Mouse (Mus musculus): ENCODE measurements at regions not wholly inside any gene's neighbourhood (a gene's known extent, or its start where the extent isn't known, plus 50 kb on each side); places are given as distances from the start of the nearest gene placed in this dataset.
A peak's percentile ranks its signal among the peaks of the same experiment; 100 is the strongest.
"Not testable (repeated sequence)": the region's sequence is repeated elsewhere in the genome, so short reads cannot be mapped to it uniquely, and the experiment has no call there.

GRCm38 (mm10) chr1:157622156-157622555 is 115.6 kb downstream of the Sec16b start:
- in situ Hi-C loops (cut with MboI; ENCODE audit: low sequenced_read_pairs in 2 of 2, unreplicated experiment in 2 of 2); H3K27ac ChIP-seq (ENCODE audit: insufficient read depth, low read depth, low read length, poor library complexity, severe bottlenecking); H3K9me3 ChIP-seq (ENCODE audit: control insufficient read depth, insufficient read depth, low read depth, low read length); H3K9ac ChIP-seq (ENCODE audit: insufficient read depth, low read depth, low read length, poor library complexity, severe bottlenecking); H3K4me3 ChIP-seq (ENCODE audit: insufficient read depth in 1 of 2, low read depth in 1 of 2, low read length in 2 of 2, poor library complexity in 1 of 2, severe bottlenecking in 1 of 2); H3K4me1 ChIP-seq (ENCODE audit: control insufficient read depth in 2 of 2, insufficient read depth in 2 of 2, low read length in 2 of 2, poor library complexity in 1 of 2); DNase-seq (ENCODE audit: low read depth, low spot score); H3K36me3 ChIP-seq (ENCODE audit: control insufficient read depth, insufficient read depth, low read length, poor library complexity, severe bottlenecking): not testable (repeated sequence)

DNA sequence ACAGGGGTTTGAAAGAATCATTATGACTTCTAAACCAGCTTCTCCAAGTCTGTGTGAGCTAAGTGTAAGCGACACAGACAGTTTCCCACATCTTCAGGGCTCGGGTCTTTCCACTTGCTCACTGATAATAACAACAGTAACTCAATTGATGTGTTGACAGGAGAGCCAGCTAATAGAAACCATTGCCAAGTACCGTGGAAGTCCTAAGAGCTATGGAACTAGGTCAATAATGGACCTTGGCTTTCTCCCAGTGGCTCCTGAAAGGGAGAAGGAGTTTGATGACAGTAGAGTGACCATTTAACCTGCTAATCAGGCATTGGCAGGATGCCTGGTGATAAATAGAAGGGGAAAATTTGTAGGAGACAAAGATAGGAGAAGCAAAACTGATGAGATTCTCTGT is 126.1 kb downstream of the Sec16b start:
- no peaks in the 10 kb centered on the region for H3K36me3 ChIP-seq (ENCODE audit: control insufficient read depth, insufficient read depth, low read length, poor library complexity, severe bottlenecking)
- no peak for DNase-seq (ENCODE audit: low read depth, low spot score)
- H3K9me3 ChIP-seq (ENCODE audit: control insufficient read depth, insufficient read depth, low read depth, low read length), result no peaks in the 10 kb centered on the region
- no peak overlapping the region for H3K9ac ChIP-seq (ENCODE audit: insufficient read depth, low read depth, low read length, poor library complexity, severe bottlenecking)
- TF ChIP-seq MAFK (IDR thresholded peaks at IDR 0.05; ENCODE audit: insufficient read depth, low read depth, low read length) (no peak), ZNF384 (IDR thresholded peaks at IDR 0.05; ENCODE audit: low read depth, low read length) (no peak), CHD2 (IDR thresholded peaks at IDR 0.05; ENCODE audit: low read depth, low read length) (no peak), ZC3H11A (IDR thresholded peaks at IDR 0.05; ENCODE audit: borderline replicate concordance, low read depth, low read length) (no peak), HCFC1 (IDR thresholded peaks at IDR 0.05; ENCODE audit: borderline replicate concordance, insufficient read depth, low read length) (no peak)
- H3K4me1 ChIP-seq (ENCODE audit: control insufficient read depth in 2 of 2, insufficient read depth in 2 of 2, low read length in 2 of 2, poor library complexity in 1 of 2), result no peaks in the 10 kb centered on the region
- in situ Hi-C loops (cut with MboI; ENCODE audit: low sequenced_read_pairs in 2 of 2, unreplicated experiment in 2 of 2), result no loop called here
- no peak overlapping the region for H3K27ac ChIP-seq (ENCODE audit: insufficient read depth, low read depth, low read length, poor library complexity, severe bottlenecking)
- no peak overlapping the region for H3K4me3 ChIP-seq (ENCODE audit: insufficient read depth in 1 of 2, low read depth in 1 of 2, low read length in 2 of 2, poor library complexity in 1 of 2, severe bottlenecking in 1 of 2)

- TF ChIP-seq HCFC1 (IDR thresholded peaks at IDR 0.05; ENCODE audit: borderline replicate concordance, insufficient read depth, low read length) (no peak), ZC3H11A (IDR thresholded peaks at IDR 0.05; ENCODE audit: borderline replicate concordance, low read depth, low read length) (no peak), ZNF384 (IDR thresholded peaks at IDR 0.05; ENCODE audit: low read depth, low read length) (no peak), MAFK (IDR thresholded peaks at IDR 0.05; ENCODE audit: insufficient read depth, low read depth, low read length) (no peak), CHD2 (IDR thresholded peaks at IDR 0.05; ENCODE audit: low read depth, low read length) (no peak)
- Histone ChIP-seq H3K27ac (ENCODE audit: insufficient read depth, low read depth, low read length, poor library complexity, severe bottlenecking) (no peak overlapping the region), H3K4me3 (ENCODE audit: insufficient read depth in 1 of 2, low read depth in 1 of 2, low read length in 2 of 2, poor library complexity in 1 of 2, severe bottlenecking in 1 of 2) (no peak overlapping the region), H3K36me3 (ENCODE audit: control insufficient read depth, insufficient read depth, low read length, poor library complexity, severe bottlenecking) (no peaks in the 10 kb centered on the region), H3K9ac (ENCODE audit: insufficient read depth, low read depth, low read length, poor library complexity, severe bottlenecking) (no peak overlapping the region), H3K4me1 (ENCODE audit: control insufficient read depth in 2 of 2, insufficient read depth in 2 of 2, low read length in 2 of 2, poor library complexity in 1 of 2) (no peaks in the 10 kb centered on the region), H3K9me3 (ENCODE audit: control insufficient read depth, insufficient read depth, low read depth, low read length) (no peaks in the 10 kb centered on the region)
- in situ Hi-C loops (cut with MboI; ENCODE audit: low sequenced_read_pairs in 2 of 2, unreplicated experiment in 2 of 2), result no loop called here
- no peak for DNase-seq (ENCODE audit: low read depth, low spot score)
These were observed 126.9 kb downstream of the Sec16b start for GRCm38 (mm10) chr1:157633470-157633869.

- DNase-seq (ENCODE audit: low read depth, low spot score), result no peak
- Histone ChIP-seq H3K27ac (ENCODE audit: insufficient read depth, low read depth, low read length, poor library complexity, severe bottlenecking) (no peak overlapping the region), H3K4me1 (ENCODE audit: control insufficient read depth in 2 of 2, insufficient read depth in 2 of 2, low read length in 2 of 2, poor library complexity in 1 of 2) (no peaks in the 10 kb centered on the region), H3K36me3 (ENCODE audit: control insufficient read depth, insufficient read depth, low read length, poor library complexity, severe bottlenecking) (no peaks in the 10 kb centered on the region), H3K9ac (ENCODE audit: insufficient read depth, low read depth, low read length, poor library complexity, severe bottlenecking) (no peak overlapping the region), H3K4me3 (ENCODE audit: insufficient read depth in 1 of 2, low read depth in 1 of 2, low read length in 2 of 2, poor library complexity in 1 of 2, severe bottlenecking in 1 of 2) (no peak overlapping the region), H3K9me3 (ENCODE audit: control insufficient read depth, insufficient read depth, low read depth, low read length) (no peaks in the 10 kb centered on the region)
- TF ChIP-seq HCFC1 (IDR thresholded peaks at IDR 0.05; ENCODE audit: borderline replicate concordance, insufficient read depth, low read length), result no peak
- in situ Hi-C loops (cut with MboI; ENCODE audit: low sequenced_read_pairs in 2 of 2, unreplicated experiment in 2 of 2), result no loop called here
These were observed 129.2 kb downstream of the Sec16b start for GRCm38 (mm10) chr1:157635776-157636175.

- no peak overlapping the region for H3K4me3 ChIP-seq (ENCODE audit: insufficient read depth in 1 of 2, low read depth in 1 of 2, low read length in 2 of 2, poor library complexity in 1 of 2, severe bottlenecking in 1 of 2)
- no peaks in the 10 kb centered on the region for H3K9me3 ChIP-seq (ENCODE audit: control insufficient read depth, insufficient read depth, low read depth, low read length)
- in situ Hi-C loops (cut with MboI; ENCODE audit: low sequenced_read_pairs in 2 of 2, unreplicated experiment in 2 of 2), result no loop called here
- DNase-seq (ENCODE audit: low read depth, low spot score), result no peak
- no peak overlapping the region for H3K27ac ChIP-seq (ENCODE audit: insufficient read depth, low read depth, low read length, poor library complexity, severe bottlenecking)
- no peak overlapping the region for H3K9ac ChIP-seq (ENCODE audit: insufficient read depth, low read depth, low read length, poor library complexity, severe bottlenecking)
- no peaks in the 10 kb centered on the region for H3K4me1 ChIP-seq (ENCODE audit: control insufficient read depth in 2 of 2, insufficient read depth in 2 of 2, low read length in 2 of 2, poor library complexity in 1 of 2)
- TF ChIP-seq MAFK (IDR thresholded peaks at IDR 0.05; ENCODE audit: insufficient read depth, low read depth, low read length) (peak; percentile 61; the same call in 1 of the 2 replicates), CHD2 (IDR thresholded peaks at IDR 0.05; ENCODE audit: low read depth, low read length) (no peak)
- no peaks in the 10 kb centered on the region for H3K36me3 ChIP-seq (ENCODE audit: control insufficient read depth, insufficient read depth, low read length, poor library complexity, severe bottlenecking)
These were observed 137.0 kb downstream of the Sec16b start for GRCm38 (mm10) chr1:157643524-157643923.
